Mouse (Mus musculus): ENCODE measurements around the gene Tomm7.
A peak's percentile ranks its signal among the peaks of the same experiment; 100 is the strongest.
"Not testable (repeated sequence)": the region's sequence is repeated elsewhere in the genome, so short reads cannot be mapped to it uniquely, and the experiment has no call there.

Tomm7 gene

GRCm38 (mm10) chr5:23851160-23851555 lies 7.2 kb upstream of the Tomm7 start:
- peak in 1 of 2 experiments; percentile 17 for DNase-seq (ENCODE audit: low spot score in 2 of 2)

GRCm38 (mm10) chr5:23850345-23851159 lies 6.6 kb upstream of the Tomm7 start:
- DNase-seq (ENCODE audit: low spot score in 2 of 2) = peak; percentile 90 to 91

- DNase-seq (ENCODE audit: low spot score in 2 of 2) = no peak
These were observed 1.2 kb upstream of the Tomm7 start for GRCm38 (mm10) chr5:23845141-23845540.

GRCm38 (mm10) chr5:23844531-23844841 lies 525 bp upstream of the Tomm7 start:
- DNase-seq (ENCODE audit: low spot score in 2 of 2) = peak in 1 of 2 experiments; percentile 36

- DNase-seq (ENCODE audit: low spot score in 2 of 2) = no peak
These were observed 5.8 kb downstream of the Tomm7 start for GRCm38 (mm10) chr5:23838158-23838557.

GRCm38 (mm10) chr5:23835691-23836090 lies 8.3 kb downstream of the Tomm7 start:
- not testable (repeated sequence) for DNase-seq (ENCODE audit: low spot score in 2 of 2)

GRCm38 (mm10) chr5:23830897-23831752 lies 12.8 kb downstream of the Tomm7 start:
- peak; percentile 13 to 26 for DNase-seq (ENCODE audit: low spot score in 2 of 2)

GRCm38 (mm10) chr5:23826321-23827004 lies 17.5 kb downstream of the Tomm7 start:
- DNase-seq (ENCODE audit: low spot score in 2 of 2) = peak; percentile 20 to 58

GRCm38 (mm10) chr5:23824171-23824733 lies 19.7 kb downstream of the Tomm7 start:
- no peak for DNase-seq (ENCODE audit: low spot score in 2 of 2)

- no peak for DNase-seq (ENCODE audit: low spot score in 2 of 2)
These were observed 21.7 kb downstream of the Tomm7 start for GRCm38 (mm10) chr5:23822306-23822705.

- no peak for DNase-seq (ENCODE audit: low spot score in 2 of 2)
These were observed 27.3 kb downstream of the Tomm7 start for GRCm38 (mm10) chr5:23816681-23817080.

GRCm38 (mm10) chr5:23814841-23815240 lies 29.1 kb downstream of the Tomm7 start:
- no peak for DNase-seq (ENCODE audit: low spot score in 2 of 2)

- no peak for DNase-seq (ENCODE audit: low spot score in 2 of 2)
These were observed 51.2 kb downstream of the Tomm7 start for GRCm38 (mm10) chr5:23792726-23793125.

- DNase-seq (ENCODE audit: low spot score in 2 of 2) = no peak
These were observed 54.8 kb downstream of the Tomm7 start for GRCm38 (mm10) chr5:23789078-23789612.

Measured in right cerebral cortex, adult 2 months (tissue).